In the genomic region with DNA sequence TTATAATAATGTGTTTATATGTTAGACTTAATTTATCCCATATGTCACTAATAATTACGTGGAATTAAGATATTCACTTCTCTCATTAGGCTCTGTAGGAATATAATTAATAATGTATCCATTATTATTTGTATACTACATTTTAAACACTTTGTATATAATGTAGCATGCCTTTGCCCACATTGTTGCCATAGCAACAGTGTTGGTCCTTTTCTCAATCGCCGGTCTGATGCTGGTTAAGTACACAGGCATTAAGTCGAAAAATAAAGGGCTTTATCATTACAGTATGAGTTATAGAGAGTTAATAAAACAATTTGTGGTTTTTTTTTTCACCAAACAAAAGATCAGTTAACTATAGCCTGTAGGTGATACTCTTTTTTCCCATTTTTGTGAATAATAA, we compare ENCODE assay signal across 22 mouse cellular contexts.
DNase-seq lines count a peak whose midpoint lies in the region; ATAC-seq lines count a peak whose summit lies in the region.
"Had no signal": no experiment of that assay in that cellular context is flagged by ENCODE, and none has a peak within 500 bp of the region (broad histone marks: within the 10 kb centered on the region; RNA-seq: fewer than 3 reads in every experiment).

No protein-coding gene starts in this region.

- no peaks in the 10 kb centered on the region for H3K36me3 ChIP-seq in hindbrain, embryonic 15.5 days
- H3K36me3 ChIP-seq in hindbrain, embryonic 12.5 days: no peaks in the 10 kb centered on the region
- no peaks in the 10 kb centered on the region for H3K36me3 ChIP-seq in midbrain, embryonic 16.5 days (ENCODE audit: control insufficient read depth, insufficient read depth, low read length)
- H3K36me3 ChIP-seq in midbrain, embryonic 11.5 days (ENCODE audit: control insufficient read depth, insufficient read depth, low read length): no peaks in the 10 kb centered on the region
- H3K36me3 ChIP-seq: embryonic facial prominence, embryonic 10.5 days; G1E; heart, embryonic 12.5 days; hindbrain, embryonic 10.5 days had no signal

- DNase-seq in embryo, embryonic 10 days (ENCODE audit: low spot score): peak; percentile 6
- no peak for DNase-seq in embryo, embryonic 9.5 days (ENCODE audit: extremely low spot score)
- DNase-seq in midbrain, embryonic 11.5 days (ENCODE audit: low spot score, missing footprints): no peak
- DNase-seq in gastrocnemius, postnatal 25 days: no peak
- DNase-seq: adrenal gland, adult 8-10 months; adrenal gland, postnatal 36 days; B cell, adult 2 months; cerebellum, adult 11-12 months; cerebellum, adult 9-10 months; cerebellum, postnatal 25 days; gastrocnemius, postnatal 14 days had no signal

- no peak overlapping the region for H3K9ac ChIP-seq in hindbrain, embryonic 15.5 days
- H3K9ac ChIP-seq in hindbrain, embryonic 12.5 days: no peak overlapping the region
- H3K9ac ChIP-seq in midbrain, embryonic 16.5 days (ENCODE audit: low read depth, low read length): no peak overlapping the region
- no peak overlapping the region for H3K9ac ChIP-seq in midbrain, embryonic 11.5 days (ENCODE audit: low read length)
- H3K9ac ChIP-seq: heart, embryonic 12.5 days had no signal

- ATAC-seq in hindbrain, embryonic 15.5 days (ENCODE audit: low FRiP score, low read depth): 0 out of 2 replicates have a peak, but pooled peaks have one; percentile 34
- no peak for ATAC-seq in hindbrain, embryonic 12.5 days (ENCODE audit: low FRiP score)
- peak; percentile 81 for ATAC-seq in midbrain, embryonic 16.5 days
- ATAC-seq in midbrain, embryonic 11.5 days (ENCODE audit: low FRiP score): no peak
- ATAC-seq: CD4-positive, CD25-positive, alpha-beta regulatory T cell, adult 4 months; forebrain, embryonic 16.5 days; inflammation-experienced regulatory T-cells, adult 6 months; intestine, postnatal 0 days had no signal

- H3K27ac ChIP-seq in hindbrain, embryonic 15.5 days (replicated peaks): no peak overlapping the region
- H3K27ac ChIP-seq in hindbrain, embryonic 12.5 days: no peak overlapping the region
- H3K27ac ChIP-seq in midbrain, embryonic 16.5 days (ENCODE audit: low read length): no peak overlapping the region
- no peak overlapping the region for H3K27ac ChIP-seq in midbrain, embryonic 11.5 days (ENCODE audit: low read depth, low read length)
- H3K27ac ChIP-seq: embryonic facial prominence, embryonic 10.5 days; hindbrain, embryonic 10.5 days had no signal

- 69% methylated on average over 4 of the region's 4 CpGs for WGBS in hindbrain, embryonic 15.5 days
- WGBS in hindbrain, embryonic 12.5 days: 80% methylated on average over 4 of the region's 4 CpGs
- 58% methylated on average over 4 of the region's 4 CpGs for WGBS in midbrain, embryonic 16.5 days
- 84% methylated on average over 4 of the region's 4 CpGs for WGBS in midbrain, embryonic 11.5 days

- no peaks in the 10 kb centered on the region for H3K9me3 ChIP-seq in hindbrain, embryonic 15.5 days
- H3K9me3 ChIP-seq in hindbrain, embryonic 12.5 days (replicated peaks): no peaks in the 10 kb centered on the region
- H3K9me3 ChIP-seq in midbrain, embryonic 16.5 days (replicated peaks; ENCODE audit: control insufficient read depth, low read length, poor library complexity, severe bottlenecking): no peaks in the 10 kb centered on the region
- no peaks in the 10 kb centered on the region for H3K9me3 ChIP-seq in midbrain, embryonic 11.5 days (ENCODE audit: control insufficient read depth, low read length)
- H3K9me3 ChIP-seq: embryonic facial prominence, embryonic 10.5 days; G1E; heart, embryonic 12.5 days; hindbrain, embryonic 10.5 days had no signal

- H3K4me2 ChIP-seq in hindbrain, embryonic 15.5 days: no peak overlapping the region
- no peak overlapping the region for H3K4me2 ChIP-seq in hindbrain, embryonic 12.5 days (replicated peaks)
- H3K4me2 ChIP-seq in midbrain, embryonic 16.5 days (ENCODE audit: low read length): no peak overlapping the region
- no peak overlapping the region for H3K4me2 ChIP-seq in midbrain, embryonic 11.5 days
- H3K4me2 ChIP-seq: heart, embryonic 12.5 days had no signal

- H3K4me1 ChIP-seq in hindbrain, embryonic 15.5 days (replicated peaks): no peaks in the 10 kb centered on the region
- no peaks in the 10 kb centered on the region for H3K4me1 ChIP-seq in hindbrain, embryonic 12.5 days
- no peaks in the 10 kb centered on the region for H3K4me1 ChIP-seq in midbrain, embryonic 16.5 days (ENCODE audit: control insufficient read depth, insufficient read depth, low read length)
- no peaks in the 10 kb centered on the region for H3K4me1 ChIP-seq in midbrain, embryonic 11.5 days (ENCODE audit: control insufficient read depth, insufficient read depth, low read length)
- H3K4me1 ChIP-seq: embryonic facial prominence, embryonic 10.5 days; heart, embryonic 12.5 days; hindbrain, embryonic 10.5 days had no signal

- H3K27me3 ChIP-seq in hindbrain, embryonic 15.5 days: no peaks in the 10 kb centered on the region
- no peaks in the 10 kb centered on the region for H3K27me3 ChIP-seq in hindbrain, embryonic 12.5 days
- no peaks in the 10 kb centered on the region for H3K27me3 ChIP-seq in midbrain, embryonic 16.5 days (ENCODE audit: control insufficient read depth, insufficient read depth, low read depth, low read length)
- no peaks in the 10 kb centered on the region for H3K27me3 ChIP-seq in midbrain, embryonic 11.5 days (ENCODE audit: control insufficient read depth, insufficient read depth, low read length)
- H3K27me3 ChIP-seq: heart, embryonic 12.5 days had no signal

- no peak overlapping the region for H3K4me3 ChIP-seq in hindbrain, embryonic 15.5 days
- no peak overlapping the region for H3K4me3 ChIP-seq in hindbrain, embryonic 12.5 days
- no peak overlapping the region for H3K4me3 ChIP-seq in midbrain, embryonic 16.5 days (ENCODE audit: low read depth, low read length)
- no peak overlapping the region for H3K4me3 ChIP-seq in midbrain, embryonic 11.5 days (ENCODE audit: low read depth, low read length)
- H3K4me3 ChIP-seq: embryonic facial prominence, embryonic 10.5 days; heart, embryonic 12.5 days; hindbrain, embryonic 10.5 days had no signal

Comparison
In these comparisons a context has a peak if more than half of its experiments do, and no peak if none do; other contexts are left out.
1. ATAC-seq: peak in hindbrain, embryonic 15.5 days (single experiment) and midbrain, embryonic 16.5 days (single experiment); none in hindbrain, embryonic 12.5 days (single experiment) and midbrain, embryonic 11.5 days (single experiment).